Mouse (Mus musculus) spleen, postnatal 36 days (tissue): ENCODE measurements around the gene Rnf215.
"Not testable (repeated sequence)": the region's sequence is repeated elsewhere in the genome, so short reads cannot be mapped to it uniquely, and the experiment has no call there.

Experiments
- DNase-seq, 2 experiments: peaks; one replicate each; pipeline ENCODE4 v3.0.0; 2022; ENCODE audit warnings: low spot score in 2 of 2, mixed read lengths in 1 of 2

Rnf215 gene

DNA sequence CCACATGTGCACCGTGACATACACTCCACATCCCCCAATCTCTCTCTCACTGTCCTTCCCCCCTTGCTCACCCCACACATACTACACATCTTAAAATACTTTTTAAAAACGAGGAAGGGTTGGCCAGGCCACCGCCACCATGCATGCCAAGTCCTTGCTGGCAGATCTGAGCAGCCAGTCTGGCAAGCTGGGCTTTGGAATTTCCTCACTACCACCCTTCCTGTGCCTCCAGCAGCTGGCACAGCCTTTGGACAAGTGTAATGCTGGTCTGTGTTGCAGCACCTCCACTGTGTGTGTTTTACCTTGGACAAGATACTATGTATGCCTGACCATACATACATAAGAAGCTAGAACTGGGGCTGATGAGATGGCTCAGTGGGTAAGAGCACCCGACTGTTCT, 21.5 kb upstream of the Rnf215 start:
- no peak for DNase-seq

DNA sequence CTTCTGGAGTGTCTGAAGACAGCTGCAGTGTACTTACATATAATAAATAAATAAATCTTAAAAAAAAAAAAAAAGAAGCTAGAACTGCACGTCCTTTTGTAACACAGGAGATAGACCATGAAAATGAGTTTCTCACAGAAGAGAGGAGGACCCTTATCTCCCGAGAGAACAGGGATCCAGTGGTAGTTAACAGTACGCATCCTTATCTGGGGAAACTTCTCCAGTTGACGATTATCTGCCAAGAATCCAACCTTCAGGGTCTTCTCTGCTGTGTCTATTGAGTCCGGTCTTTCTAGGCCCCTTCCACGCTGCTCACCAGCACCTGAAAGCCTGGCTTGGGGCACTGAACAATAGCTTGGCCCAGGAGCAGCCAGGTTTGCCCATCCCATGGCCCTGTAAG, 21.0 kb upstream of the Rnf215 start:
- DNase-seq = no peak

DNA sequence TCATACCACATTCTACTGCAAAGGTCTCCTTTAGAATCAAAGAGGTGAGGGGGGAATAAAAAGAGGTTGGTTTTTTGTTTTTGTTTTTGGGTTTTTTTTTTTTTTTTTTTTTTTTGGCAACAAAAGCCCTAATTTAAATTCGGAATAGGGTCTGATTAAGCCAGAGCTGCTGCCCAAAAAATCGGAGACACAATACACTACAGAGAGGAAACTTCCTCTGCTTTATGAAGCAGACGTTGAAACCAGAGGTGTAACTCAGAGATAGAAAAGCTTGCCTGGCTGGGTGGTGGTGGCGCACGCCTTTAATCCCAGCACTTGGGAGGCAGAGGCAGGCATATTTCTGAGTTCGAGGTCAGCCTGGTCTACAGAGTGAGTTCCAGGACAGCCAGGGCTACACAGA, 20.5 kb upstream of the Rnf215 start:
- DNase-seq = not testable (repeated sequence)

DNA sequence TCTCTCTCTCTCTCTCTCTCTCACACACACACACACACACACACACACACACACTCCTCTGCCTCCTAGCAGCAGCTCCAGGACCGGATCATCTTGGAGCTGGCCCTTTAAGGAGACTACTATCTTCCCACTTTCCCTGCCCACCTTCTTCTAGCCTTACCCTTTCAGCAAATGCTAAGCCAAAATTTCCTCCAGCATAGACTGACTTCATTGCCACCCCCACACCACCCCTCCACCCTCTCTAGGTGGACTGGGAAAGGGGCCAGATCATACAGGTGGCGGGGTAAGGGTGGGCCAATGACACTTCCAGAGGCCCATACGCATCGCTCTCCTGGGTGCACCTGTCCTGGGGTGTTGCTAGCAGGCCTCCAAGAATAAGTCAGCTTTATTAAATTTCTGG, 19.6 kb upstream of the Rnf215 start:
- DNase-seq = no peak

DNA sequence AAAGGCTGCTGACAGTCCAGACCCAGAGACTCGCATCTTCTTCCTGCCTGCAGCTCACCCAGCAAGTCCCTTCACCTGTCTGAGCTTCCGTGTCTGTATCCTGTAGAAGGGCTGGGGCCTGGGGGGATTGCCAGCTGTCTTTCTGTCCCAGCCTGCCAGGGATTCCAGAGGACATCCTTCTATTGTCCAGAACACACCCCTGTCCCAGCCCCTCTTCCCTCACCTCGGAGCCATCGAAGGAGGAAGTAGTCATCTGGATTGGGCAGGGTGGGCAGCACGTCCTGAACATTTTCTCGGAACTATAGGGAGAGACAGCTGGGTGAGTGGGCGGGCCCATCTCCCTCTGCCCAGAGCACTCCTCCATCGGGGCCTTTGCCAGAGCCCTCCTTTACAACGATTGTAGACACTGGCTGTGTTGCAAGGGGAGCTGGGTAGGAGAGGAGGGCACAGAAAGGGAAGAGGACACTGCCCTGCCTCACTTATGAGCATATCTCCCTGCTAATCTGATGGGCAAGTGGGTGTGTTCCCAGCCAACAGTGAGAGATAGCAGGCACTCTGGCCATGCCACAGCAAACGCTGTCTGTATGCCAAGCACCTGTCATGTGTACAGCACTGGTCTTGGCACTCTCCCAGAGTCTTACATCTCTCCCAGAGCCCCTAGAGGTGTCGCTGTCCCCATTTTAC, 18.4 kb upstream of the Rnf215 start:
- DNase-seq = peak; percentile 39 to 51

DNA sequence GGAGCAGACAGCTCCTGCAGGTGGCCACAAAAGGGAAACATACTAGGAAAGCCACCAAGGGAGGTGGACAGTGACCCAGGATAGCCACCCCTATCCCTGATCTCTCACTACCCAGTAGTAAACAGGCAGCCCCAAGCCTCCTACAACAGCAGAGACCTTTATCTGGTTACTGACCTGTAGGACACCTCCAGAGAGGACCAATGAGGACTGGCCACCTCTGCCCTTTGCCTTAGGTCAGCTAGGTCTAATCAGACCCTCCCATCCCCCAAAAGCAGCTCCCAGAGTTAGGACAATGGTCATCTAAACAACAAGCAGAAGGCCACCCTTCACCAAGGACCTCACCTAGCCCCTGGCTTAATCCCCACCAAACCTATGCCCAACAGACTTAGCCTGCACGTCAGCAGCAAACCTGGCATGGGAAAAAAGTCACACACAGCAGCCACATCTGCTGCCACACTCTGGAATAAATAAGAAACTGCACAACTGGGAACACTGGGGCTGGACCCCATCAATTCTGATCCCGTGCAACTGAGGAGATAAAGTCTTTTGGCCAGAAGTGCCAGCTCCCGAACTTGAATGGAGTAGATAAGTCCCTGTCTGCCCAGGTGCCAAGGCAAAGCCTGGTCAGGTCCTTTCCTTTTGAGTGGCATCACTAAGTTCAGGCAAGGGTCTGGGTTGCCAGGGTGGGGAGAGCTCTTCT, 17.5 kb upstream of the Rnf215 start:
- peak in 1 of 2 experiments; percentile 34 for DNase-seq

DNA sequence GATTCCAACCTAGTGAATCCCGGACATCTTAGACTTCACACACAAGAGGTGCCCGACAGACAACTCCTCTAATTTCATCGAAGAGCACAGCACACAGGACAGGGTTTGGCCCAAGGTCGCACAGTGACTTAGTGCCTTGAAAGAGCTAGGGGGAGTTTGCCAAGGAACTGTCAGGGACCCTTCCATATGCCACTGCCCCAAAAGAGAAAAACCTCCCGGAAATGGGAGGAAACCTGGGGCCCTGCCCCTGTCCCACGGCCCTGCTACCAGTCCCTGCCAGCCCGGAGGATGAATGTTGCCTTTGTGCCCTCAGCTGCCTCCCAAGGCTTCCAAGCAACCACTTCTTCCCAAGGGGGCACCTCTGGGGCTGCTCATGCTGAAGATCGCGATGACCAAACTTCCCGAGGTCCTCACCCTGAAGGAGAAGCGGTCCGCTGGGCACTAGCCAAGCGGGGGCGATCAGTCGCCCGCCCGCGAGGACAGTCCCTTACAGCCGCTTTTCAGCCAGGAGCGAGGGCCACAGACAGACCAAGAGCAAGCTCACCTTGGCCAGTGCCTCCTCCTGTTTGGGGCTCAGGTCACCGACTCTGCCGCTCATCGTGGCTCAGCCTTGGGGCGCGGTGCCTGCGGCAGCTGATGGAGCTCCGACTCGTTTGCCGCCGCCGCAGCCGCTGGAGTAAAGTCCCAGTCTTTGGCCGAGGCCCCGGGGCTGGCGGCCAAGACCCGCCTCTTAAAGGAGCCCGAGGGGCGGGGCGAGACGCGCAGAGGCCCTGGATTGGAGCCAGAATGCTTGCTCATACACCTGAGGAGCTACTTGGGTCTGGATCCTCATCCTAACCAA, 16.7 kb upstream of the Rnf215 start:
- DNase-seq = peak; percentile 29 to 63

DNA sequence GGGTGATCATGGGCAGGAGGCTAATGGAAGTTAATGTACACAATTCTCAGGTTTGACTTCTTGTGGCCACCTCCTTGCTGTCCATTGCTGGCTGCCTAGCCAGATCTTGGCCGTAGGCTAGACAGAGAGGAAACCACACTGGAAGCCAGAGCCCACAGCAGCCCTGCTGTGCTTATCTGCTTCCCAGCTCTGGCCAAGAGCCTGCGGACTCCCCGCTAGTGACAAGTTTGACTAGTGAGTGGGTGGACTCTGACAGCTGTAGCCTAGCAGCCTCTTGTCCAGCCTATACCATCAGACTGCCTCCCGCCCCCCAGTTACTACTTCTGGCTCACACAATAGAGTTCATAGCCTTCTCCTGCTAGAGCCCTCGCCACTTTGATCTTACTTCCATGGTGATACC, 15.4 kb upstream of the Rnf215 start:
- DNase-seq = no peak

DNA sequence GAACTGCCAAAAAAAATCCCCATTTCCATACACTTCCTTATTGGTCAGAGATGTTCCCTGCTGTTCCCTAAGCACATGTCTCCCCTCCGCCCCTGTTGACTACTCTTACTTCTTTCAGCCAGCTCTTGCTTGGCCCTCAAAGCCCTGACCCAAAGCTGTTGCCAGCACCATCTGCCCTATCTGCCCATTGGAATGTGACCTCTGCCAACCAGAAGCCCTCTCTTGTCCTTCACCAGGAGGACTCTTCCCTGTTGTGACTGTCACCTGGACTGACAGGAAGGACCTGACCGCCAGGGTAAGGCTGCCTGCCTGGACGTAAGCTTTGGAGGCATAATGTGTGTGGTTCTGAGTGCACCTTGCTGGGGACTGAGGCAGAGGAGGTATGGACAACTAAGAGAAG, 13.3 kb upstream of the Rnf215 start:
- DNase-seq = no peak

DNA sequence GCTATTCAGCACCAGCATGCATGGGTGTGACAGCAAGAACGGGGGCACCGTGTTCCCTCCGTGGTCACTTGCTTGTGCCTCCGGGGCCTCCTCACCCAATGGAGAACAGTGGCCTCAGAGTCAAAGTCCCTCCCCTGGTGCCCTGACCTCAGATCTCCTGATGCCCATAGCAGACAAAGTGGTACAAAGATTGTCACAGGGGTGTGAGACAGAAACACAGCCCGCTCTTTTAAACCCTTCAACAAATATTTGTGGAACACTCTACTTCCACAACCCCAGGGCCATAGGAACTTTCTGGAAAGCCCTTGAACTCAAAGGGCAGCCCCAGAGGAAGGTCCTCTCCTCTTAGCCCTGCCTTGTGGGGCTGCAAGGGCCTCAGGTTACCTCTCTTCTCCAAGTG, 12.8 kb upstream of the Rnf215 start:
- DNase-seq = no peak

DNA sequence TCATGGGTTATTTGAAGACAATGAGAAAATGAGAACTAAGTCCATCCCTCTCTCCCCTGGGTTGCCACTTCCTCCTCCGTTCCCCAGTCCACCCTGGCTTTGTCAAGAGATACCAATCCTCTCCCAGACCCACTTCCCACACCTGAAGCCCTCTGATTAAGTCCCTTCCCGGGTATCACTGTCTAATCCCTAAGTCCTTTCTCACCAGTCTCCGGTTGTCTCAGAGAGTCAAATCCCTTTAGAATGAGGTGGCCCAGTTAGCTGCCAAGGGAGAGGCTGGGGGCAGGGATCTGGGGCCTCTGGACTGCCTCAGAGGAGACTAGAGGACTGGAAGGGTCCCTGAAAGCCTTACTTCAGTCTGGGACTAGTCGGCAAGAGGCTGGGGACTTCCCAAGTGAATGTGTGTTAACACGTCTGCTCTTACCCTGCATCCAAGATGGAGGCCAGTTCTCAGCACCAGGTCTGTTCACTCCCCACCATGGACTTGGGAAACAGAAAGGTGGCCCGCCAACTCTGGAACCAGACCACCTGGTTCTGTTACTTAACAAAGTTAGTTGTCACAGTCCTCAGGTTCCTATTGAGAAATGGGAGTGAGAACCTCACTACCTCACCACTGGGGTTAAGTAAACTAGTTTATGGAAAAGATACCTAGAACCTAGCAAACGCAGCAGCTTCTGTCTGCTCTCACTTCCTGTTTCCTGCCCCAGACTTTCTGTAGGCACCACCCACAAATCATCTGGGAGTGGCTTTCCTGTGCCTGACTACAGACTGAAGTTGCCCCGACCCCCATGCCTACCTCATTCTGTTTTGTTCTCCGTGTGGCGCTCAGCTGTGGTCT, 12.0 kb upstream of the Rnf215 start, which contains the start of gene Sec14l2:
Gene Sec14l2 (minus strand): TSS at position 674 of the 838 bp plus-strand sequence.
- peak; percentile 51 to 52 for DNase-seq

DNA sequence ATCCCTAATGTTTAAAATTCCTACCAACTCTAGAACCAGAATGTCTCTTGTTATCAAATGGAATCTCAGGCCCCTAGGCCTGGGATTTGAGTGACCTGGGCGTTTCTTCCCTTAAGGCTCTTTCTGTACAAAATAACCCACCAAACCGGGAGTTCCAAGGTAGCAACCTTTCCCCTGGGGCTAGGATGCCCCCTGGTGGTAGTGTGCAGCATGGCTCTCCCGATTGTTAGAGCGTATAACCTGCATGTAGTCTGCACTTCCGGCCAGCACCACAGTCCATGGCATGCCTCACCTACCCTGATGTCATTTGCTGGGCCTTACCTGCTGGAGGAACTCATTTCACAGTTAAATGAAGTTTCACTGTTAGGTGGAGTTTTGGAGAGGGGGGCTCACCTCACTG, 11.1 kb upstream of the Rnf215 start:
- DNase-seq = peak in 1 of 2 experiments; percentile 31

DNA sequence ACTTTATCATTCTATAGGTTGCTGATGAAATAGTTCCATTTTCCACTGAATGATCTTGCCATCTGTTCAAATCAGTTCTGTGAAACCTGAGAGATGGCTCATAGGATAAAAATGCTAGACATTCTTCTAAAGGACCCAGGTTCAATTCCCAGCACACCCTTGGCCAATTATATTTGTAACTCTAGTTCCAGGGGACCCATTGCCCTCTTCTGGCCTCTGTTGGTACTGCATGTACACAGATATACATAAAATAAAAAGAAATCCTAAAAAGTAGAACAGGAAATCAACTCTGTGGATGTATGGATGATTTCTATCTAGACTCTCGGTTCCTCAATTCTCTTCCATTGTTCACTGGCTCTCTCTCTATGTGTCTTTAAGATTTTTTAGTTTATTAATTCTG, 7.9 kb upstream of the Rnf215 start:
- no peak for DNase-seq

DNA sequence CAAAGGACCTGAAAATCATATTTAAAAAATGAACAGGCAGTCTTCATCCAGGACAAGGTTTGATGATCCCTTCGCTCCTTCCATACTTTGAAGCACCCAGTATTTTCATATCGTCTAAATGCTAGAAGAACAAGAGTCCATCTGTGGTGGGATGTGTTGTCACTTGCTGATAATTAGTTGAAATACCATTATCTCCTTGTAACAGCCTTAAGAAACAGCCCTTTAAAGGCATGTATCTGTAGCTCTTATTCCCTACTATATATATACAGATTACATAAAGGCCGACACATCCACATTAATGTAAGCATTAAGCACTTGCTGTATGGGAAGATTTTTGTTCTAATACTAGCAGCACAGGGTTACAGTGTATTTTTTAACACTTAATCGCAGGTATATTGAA, 6.5 kb upstream of the Rnf215 start:
- DNase-seq = not testable (repeated sequence)

DNA sequence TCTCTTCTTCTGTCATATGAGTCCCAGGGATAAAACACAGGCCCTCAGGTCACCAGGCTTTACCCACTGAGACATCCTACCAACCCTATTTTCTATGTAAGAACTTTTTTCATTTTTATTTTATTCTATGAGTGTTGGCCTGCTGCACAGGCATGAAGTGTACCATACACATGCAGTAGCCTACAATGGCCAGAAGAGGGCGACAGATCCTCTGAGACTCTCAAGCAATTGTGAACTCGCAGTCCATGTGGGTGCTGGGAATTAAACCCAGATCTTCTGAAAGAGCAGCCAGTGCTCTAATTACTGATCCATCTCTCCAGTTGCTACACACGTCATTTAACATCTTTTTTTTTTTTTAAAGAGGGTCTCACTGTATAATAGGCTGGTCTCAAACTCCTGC, 1.6 kb upstream of the Rnf215 start:
- no peak for DNase-seq

DNA sequence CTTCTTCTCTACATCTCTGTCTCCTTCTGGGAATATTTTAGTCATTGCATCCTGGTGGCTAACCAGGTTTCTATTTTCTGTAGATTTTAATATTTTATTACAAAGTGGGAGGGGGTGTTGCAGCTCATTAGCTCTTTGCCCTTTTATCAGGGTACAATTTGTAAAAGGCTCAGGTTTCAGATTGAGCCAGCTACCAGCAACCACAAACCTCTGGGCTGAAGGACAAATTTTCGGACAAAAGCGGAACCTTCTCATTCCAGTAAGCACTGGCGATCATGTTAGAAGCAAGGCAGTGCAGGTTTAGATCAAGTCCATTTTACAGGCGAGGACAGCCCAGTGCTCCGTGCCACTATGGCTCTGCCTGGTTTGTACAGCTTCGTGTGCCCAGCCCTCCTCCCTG, 602 bp upstream of the Rnf215 start:
- no peak for DNase-seq

DNA sequence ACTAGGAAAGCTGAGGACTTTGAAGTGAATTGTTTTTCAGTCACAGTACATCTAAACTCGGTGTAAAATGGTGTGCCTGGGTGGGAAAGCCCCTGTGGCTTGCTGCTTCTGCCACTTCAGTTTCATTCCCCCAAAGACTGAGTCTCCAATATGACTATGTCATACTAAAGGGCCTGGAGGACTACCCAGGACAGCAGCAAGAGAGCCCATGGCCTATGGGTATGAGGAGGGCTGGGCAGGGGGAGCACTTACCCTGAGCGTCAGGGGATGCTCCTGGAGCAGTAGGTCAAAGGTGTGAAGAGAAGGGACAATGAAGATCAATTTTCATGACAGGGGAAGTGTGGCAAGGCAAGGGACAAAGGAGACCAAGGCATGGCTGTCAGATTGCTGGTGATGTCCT, 4.0 kb downstream of the Rnf215 start:
- DNase-seq = no peak

DNA sequence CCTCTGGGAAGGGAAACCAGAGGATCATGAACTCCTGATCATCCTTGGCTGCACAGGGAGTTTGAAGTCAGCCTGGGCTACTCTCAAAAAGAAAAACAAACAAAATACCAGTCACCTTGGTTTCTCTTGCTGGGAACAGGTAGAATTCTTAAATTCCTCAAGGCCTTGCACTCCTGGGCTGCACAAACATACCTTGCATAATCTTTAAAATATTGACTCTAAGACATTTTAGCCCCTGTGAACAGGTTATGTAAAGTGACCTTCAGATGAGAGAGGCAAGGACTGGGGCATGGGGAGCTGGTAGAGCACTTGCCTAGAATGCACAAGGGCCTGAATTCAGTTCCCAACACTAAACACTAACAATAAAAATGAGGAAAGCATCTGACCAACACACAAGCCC, 6.5 kb downstream of the Rnf215 start:
- DNase-seq = no peak

DNA sequence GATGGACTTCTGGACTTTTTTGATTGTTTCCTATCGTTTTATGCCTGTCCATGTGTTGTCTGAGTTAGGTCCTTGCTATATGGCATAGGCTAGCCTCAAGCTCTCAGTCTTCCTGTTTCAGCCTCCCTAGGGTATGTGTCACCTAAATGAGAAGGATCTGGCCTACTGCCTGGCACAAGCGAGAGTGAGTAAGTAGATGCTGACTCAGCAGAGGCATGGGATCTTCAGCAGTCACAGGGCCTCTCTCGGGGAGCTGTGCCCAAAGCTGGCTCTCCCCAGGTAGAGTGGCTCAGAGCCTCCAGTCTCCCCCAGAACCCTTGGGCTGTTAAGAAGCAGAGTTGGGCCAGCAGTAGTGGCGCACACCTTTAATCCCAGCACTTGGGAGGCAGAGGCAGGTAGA, 7.3 kb downstream of the Rnf215 start:
- no peak for DNase-seq

DNA sequence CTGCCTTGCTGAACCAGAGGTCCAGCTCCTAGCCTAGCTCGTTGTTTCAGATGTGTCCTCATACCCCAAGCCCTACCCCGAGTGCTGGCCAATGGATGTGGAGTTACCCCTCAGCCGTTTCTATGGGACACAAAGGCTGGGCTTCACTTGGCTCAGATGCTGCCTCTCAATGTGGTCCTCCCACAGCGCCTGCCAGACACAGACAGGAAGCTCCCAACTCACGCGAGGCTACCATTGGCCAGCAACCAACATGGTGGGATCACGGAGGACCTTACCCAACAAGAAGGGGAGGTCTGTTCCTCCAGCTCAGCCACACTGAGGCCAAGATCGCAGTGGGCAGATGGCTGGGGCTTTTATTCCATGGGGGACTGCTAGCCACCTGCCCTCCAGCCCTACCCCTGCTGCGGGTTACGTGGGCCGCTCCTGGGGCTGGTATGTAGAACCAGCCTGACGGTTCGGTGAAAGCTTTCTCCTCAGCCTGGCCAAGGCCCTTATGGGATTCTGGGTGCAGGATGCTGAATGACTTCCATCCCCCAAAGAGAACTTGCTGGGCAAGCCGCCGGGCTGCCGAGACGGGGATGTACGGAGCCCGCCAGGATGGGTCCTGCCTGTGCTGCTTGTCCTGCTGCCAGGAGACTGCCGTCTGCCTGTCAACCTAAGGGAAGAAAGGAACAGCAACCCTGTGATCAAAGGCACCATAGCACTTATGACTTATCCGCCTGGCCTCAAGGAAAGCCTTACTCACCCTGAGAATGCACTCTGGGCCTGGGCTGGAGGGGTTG, 8.5 kb downstream of the Rnf215 start:
- DNase-seq = no peak

DNA sequence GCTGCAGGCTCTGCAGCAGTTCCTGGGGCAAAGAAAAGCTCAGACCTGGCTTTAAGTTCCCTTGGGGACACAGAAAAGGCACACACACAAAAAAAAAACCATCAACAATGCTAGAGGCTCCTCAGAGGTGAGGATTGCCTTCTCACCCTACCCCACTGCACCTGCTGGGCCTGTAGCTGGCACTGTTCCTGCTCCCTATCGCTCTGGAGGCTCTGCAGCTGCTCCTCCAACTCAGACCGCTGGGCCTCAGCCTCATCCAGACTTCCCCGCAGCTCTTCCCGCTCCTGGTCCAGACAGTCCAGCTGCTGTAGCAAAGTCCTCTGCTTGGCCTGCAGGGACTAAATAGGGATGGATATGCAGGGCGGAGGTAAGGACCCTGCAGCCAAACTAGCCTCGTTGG, 11.4 kb downstream of the Rnf215 start:
- no peak for DNase-seq
